Mouse (Mus musculus): ENCODE data around the gene Btnl2.
"Not testable (repeated sequence)": the region's sequence is repeated elsewhere in the genome, so short reads cannot be mapped to it uniquely, and the experiment has no call there.

The Btnl2 gene

GRCm38 (mm10) chr17:34354539-34354938 is at the start of gene Btnl2:
Gene Btnl2, plus strand, starts transcription at chr17:34354822.
- no peak for DNase-seq (ENCODE audit: low spot score in 2 of 2)

GRCm38 (mm10) chr17:34305380-34306030 is 49.1 kb upstream of the Btnl2 start, which contains the start of gene H2-Eb1:
Gene H2-Eb1, plus strand, starts transcription at chr17:34305867.
- peak; percentile 76 to 87 for DNase-seq (ENCODE audit: low spot score in 2 of 2)

GRCm38 (mm10) chr17:34306407-34306806 is 48.2 kb upstream of the Btnl2 start:
- no peak for DNase-seq (ENCODE audit: low spot score in 2 of 2)

- DNase-seq (ENCODE audit: low spot score in 2 of 2), result no peak
Observed at GRCm38 (mm10) chr17:34307216-34307615, 47.4 kb upstream of the Btnl2 start.

GRCm38 (mm10) chr17:34308161-34308560 is 46.5 kb upstream of the Btnl2 start:
- no peak for DNase-seq (ENCODE audit: low spot score in 2 of 2)

- DNase-seq (ENCODE audit: low spot score in 2 of 2), result no peak
Observed at GRCm38 (mm10) chr17:34309225-34309624, 45.4 kb upstream of the Btnl2 start.

GRCm38 (mm10) chr17:34309683-34310385 is 44.8 kb upstream of the Btnl2 start:
- DNase-seq (ENCODE audit: low spot score in 2 of 2), result peak in 1 of 2 experiments; percentile 51

GRCm38 (mm10) chr17:34310526-34310925 is 44.1 kb upstream of the Btnl2 start:
- not testable (repeated sequence) for DNase-seq (ENCODE audit: low spot score in 2 of 2)

GRCm38 (mm10) chr17:34312185-34312584 is 42.4 kb upstream of the Btnl2 start:
- DNase-seq (ENCODE audit: low spot score in 2 of 2), result no peak

- peak; percentile 71 to 83 for DNase-seq (ENCODE audit: low spot score in 2 of 2)
Observed at GRCm38 (mm10) chr17:34313393-34313792, 41.2 kb upstream of the Btnl2 start.

- no peak for DNase-seq (ENCODE audit: low spot score in 2 of 2)
Observed at GRCm38 (mm10) chr17:34314286-34314685, 40.3 kb upstream of the Btnl2 start.

- no peak for DNase-seq (ENCODE audit: low spot score in 2 of 2)
Observed at GRCm38 (mm10) chr17:34315512-34315911, 39.1 kb upstream of the Btnl2 start.

GRCm38 (mm10) chr17:34316697-34317096 is 37.9 kb upstream of the Btnl2 start:
- DNase-seq (ENCODE audit: low spot score in 2 of 2), result no peak

GRCm38 (mm10) chr17:34317275-34317674 is 37.3 kb upstream of the Btnl2 start:
- DNase-seq (ENCODE audit: low spot score in 2 of 2), result no peak

- DNase-seq (ENCODE audit: low spot score in 2 of 2), result no peak
Observed at GRCm38 (mm10) chr17:34325436-34325835, 29.2 kb upstream of the Btnl2 start, which contains the start of gene H2-Eb2. Gene H2-Eb2, plus strand, starts transcription at chr17:34325665.

GRCm38 (mm10) chr17:34326373-34326772 is 28.2 kb upstream of the Btnl2 start:
- no peak for DNase-seq (ENCODE audit: low spot score in 2 of 2)

GRCm38 (mm10) chr17:34329807-34330206 is 24.8 kb upstream of the Btnl2 start:
- no peak for DNase-seq (ENCODE audit: low spot score in 2 of 2)

- DNase-seq (ENCODE audit: low spot score in 2 of 2), result no peak
Observed at GRCm38 (mm10) chr17:34331200-34331599, 23.4 kb upstream of the Btnl2 start.

GRCm38 (mm10) chr17:34340619-34341402 is 13.8 kb upstream of the Btnl2 start:
- DNase-seq (ENCODE audit: low spot score in 2 of 2), result no peak

- no peak for DNase-seq (ENCODE audit: low spot score in 2 of 2)
Observed at GRCm38 (mm10) chr17:34344882-34345281, 9.7 kb upstream of the Btnl2 start.

- DNase-seq (ENCODE audit: low spot score in 2 of 2), result no peak
Observed at GRCm38 (mm10) chr17:34345486-34345885, 9.1 kb upstream of the Btnl2 start.

GRCm38 (mm10) chr17:34346041-34346440 is 8.6 kb upstream of the Btnl2 start:
- no peak for DNase-seq (ENCODE audit: low spot score in 2 of 2)
